Mouse (Mus musculus): Measurements from ENCODE around the gene Ndufa3. TPM values are rescaled to one million over a fixed set of nuclear protein-coding genes. Genes with fewer than 3 reads are reported as not detected.
"Not testable (repeated sequence)": the region's sequence is repeated elsewhere in the genome, so short reads cannot be mapped to it uniquely, and the experiment has no call there.

Gene Ndufa3
- 458 and 526 TPM in 2 replicates for polyA plus RNA-seq (2015; fragmentation: Nextera tagmentation; extraction: Ambion mirVana)

GRCm38 (mm10) chr7:3617242-3617995 is at the start of gene Ndufa3:
TSS of gene Ndufa3 (plus strand) at chr7:3617373.
- peak within 1 kb of the TSS; percentile 68 for H3K9ac ChIP-seq
- ATAC-seq (replicated peaks), result peak; percentile 96
- peak within 1 kb of the TSS; percentile 58 for H3K4me2 ChIP-seq
- no peaks in the 10 kb centered on the region for H3K9me3 ChIP-seq
- H3K4me3 ChIP-seq, result peak within 1 kb of the TSS; percentile 68
- whole genome bisulfite sequencing, result 2% methylated on average over 32 of the region's 32 CpGs
- peak within 1 kb of the TSS; percentile 76 for H3K27ac ChIP-seq
- H3K36me3 ChIP-seq (replicated peaks), result peaks cover 12% of the 10 kb centered on the region; the same call in 1 of the 2 replicates
- no peaks in the 10 kb centered on the region for H3K27me3 ChIP-seq (replicated peaks)
- H3K4me1 ChIP-seq, result peaks cover 21% of the 10 kb centered on the region

GRCm38 (mm10) chr7:3569725-3570124 is 47.4 kb upstream of the Ndufa3 start:
- no peaks in the 10 kb centered on the region for H3K27me3 ChIP-seq (replicated peaks)
- 70% methylated on average over 6 of the region's 6 CpGs for WGBS
- H3K9ac ChIP-seq, result no peak overlapping the region
- no peak overlapping the region for H3K4me2 ChIP-seq
- H3K36me3 ChIP-seq (replicated peaks), result no peaks in the 10 kb centered on the region
- H3K9me3 ChIP-seq, result no peaks in the 10 kb centered on the region
- no peaks in the 10 kb centered on the region for H3K4me1 ChIP-seq
- H3K4me3 ChIP-seq, result no peak overlapping the region
- H3K27ac ChIP-seq, result no peak overlapping the region
- no peak for ATAC-seq (replicated peaks)

GRCm38 (mm10) chr7:3570580-3570979 is 46.6 kb upstream of the Ndufa3 start:
- not testable (repeated sequence) for H3K36me3 ChIP-seq (replicated peaks); H3K9ac ChIP-seq; H3K4me2 ChIP-seq; H3K4me3 ChIP-seq; H3K27me3 ChIP-seq (replicated peaks); H3K9me3 ChIP-seq; H3K27ac ChIP-seq; H3K4me1 ChIP-seq; ATAC-seq (replicated peaks)
- 93% methylated on average over 3 of the region's 3 CpGs for WGBS

DNA sequence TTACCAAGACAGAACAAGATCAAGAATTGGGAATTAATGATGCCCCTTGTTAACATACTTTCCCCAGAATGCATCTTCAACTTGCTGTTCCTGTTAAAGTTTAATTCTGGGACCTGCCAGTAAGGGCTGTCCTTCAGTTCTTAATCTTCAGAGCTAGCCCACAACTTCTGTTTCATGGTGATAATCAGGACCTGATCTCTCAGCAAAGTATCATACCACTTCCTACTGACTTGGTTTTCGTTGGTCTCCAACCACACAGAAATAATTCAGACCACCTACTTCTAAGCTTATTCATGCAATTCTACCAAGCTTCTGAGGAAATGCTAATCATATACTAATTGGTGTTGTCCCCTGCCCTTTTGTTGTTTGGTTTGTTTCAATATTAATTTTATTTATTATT is 45.3 kb upstream of the Ndufa3 start:
- H3K36me3 ChIP-seq (replicated peaks), result no peaks in the 10 kb centered on the region
- H3K4me3 ChIP-seq, result no peak overlapping the region
- no peak for ATAC-seq (replicated peaks)
- WGBS, result 71% methylated on average over 1 of the region's 1 CpGs
- H3K27me3 ChIP-seq (replicated peaks), result no peaks in the 10 kb centered on the region
- no peaks in the 10 kb centered on the region for H3K4me1 ChIP-seq
- H3K9me3 ChIP-seq, result no peaks in the 10 kb centered on the region
- no peak overlapping the region for H3K27ac ChIP-seq
- H3K9ac ChIP-seq, result no peak overlapping the region
- no peak overlapping the region for H3K4me2 ChIP-seq

DNA sequence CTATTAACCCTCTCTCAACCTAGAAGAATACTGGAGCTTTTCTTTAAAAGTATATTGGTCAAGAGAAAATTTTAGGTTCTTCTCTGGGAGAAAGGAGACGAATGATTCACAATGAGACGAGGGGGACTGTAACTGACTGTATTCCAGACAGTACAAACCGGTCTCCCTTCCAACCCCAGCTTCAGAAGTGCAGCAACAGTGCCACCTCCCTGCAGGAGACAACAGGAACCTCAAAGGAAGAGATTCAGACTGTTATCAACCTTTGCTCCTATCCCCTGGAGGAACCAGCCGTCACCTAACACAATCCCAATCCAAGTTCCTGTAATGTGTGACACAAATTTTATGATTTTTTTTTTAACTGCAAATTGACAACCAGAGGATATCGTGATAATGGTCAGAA is 43.0 kb upstream of the Ndufa3 start:
- WGBS, result 62% methylated on average over 5 of the region's 5 CpGs
- H3K9ac ChIP-seq, result no peak overlapping the region
- ATAC-seq (replicated peaks), result no peak

GRCm38 (mm10) chr7:3576354-3577124 is 40.6 kb upstream of the Ndufa3 start:
- Histone ChIP-seq H3K27ac (no peak overlapping the region), H3K4me3 (no peak overlapping the region), H3K9ac (no peak overlapping the region), H3K4me2 (no peak overlapping the region), H3K27me3 (replicated peaks) (no peaks in the 10 kb centered on the region), H3K36me3 (replicated peaks) (no peaks in the 10 kb centered on the region), H3K4me1 (no peaks in the 10 kb centered on the region), H3K9me3 (no peaks in the 10 kb centered on the region)
- ATAC-seq (replicated peaks), result no peak
- WGBS, result 80% methylated on average over 5 of the region's 5 CpGs

More for the DNA sequence above, 43.0 kb upstream of the Ndufa3 start:
- Histone ChIP-seq H3K9me3 (no peaks in the 10 kb centered on the region), H3K4me3 (no peak overlapping the region), H3K4me2 (no peak overlapping the region), H3K27me3 (replicated peaks) (no peaks in the 10 kb centered on the region), H3K36me3 (replicated peaks) (no peaks in the 10 kb centered on the region), H3K4me1 (no peaks in the 10 kb centered on the region), H3K27ac (no peak overlapping the region)

DNA sequence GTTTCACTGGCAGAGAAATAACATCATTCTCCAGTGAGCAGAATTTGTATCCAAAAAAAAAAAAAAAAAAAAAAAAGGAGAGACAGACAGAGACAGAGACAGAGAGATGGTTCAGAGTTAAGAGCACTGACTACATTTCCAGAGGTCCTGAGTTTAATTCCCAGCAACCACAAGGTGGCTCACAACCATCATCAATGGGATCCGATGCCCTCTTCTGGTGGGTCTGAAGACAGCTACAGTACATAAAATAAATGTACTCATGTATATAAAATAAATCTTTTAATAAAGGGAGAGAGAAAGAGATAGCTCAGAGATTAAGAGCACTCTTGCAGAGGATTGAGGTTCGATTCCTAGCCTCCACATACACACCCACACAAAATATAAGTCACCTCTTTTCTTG is 39.0 kb upstream of the Ndufa3 start:
- no peaks in the 10 kb centered on the region for H3K9me3 ChIP-seq
- no peak overlapping the region for H3K4me2 ChIP-seq
- WGBS, result 78% methylated on average over 2 of the region's 2 CpGs

GRCm38 (mm10) chr7:3578952-3579546 is 38.1 kb upstream of the Ndufa3 start:
- Histone ChIP-seq H3K9me3 (no peaks in the 10 kb centered on the region), H3K27me3 (replicated peaks) (no peaks in the 10 kb centered on the region), H3K9ac (no peak overlapping the region), H3K4me1 (no peaks in the 10 kb centered on the region), H3K27ac (no peak overlapping the region), H3K4me2 (no peak overlapping the region), H3K36me3 (replicated peaks) (no peaks in the 10 kb centered on the region), H3K4me3 (no peak overlapping the region)
- WGBS, result 68% methylated on average over 6 of the region's 6 CpGs
- no peak for ATAC-seq (replicated peaks)

More for the DNA sequence above, 39.0 kb upstream of the Ndufa3 start:
- H3K27me3 ChIP-seq (replicated peaks), result no peaks in the 10 kb centered on the region
- no peak overlapping the region for H3K9ac ChIP-seq
- ATAC-seq (replicated peaks), result no peak
- no peaks in the 10 kb centered on the region for H3K36me3 ChIP-seq (replicated peaks)
- no peak overlapping the region for H3K4me3 ChIP-seq
- H3K4me1 ChIP-seq, result no peaks in the 10 kb centered on the region
- H3K27ac ChIP-seq, result no peak overlapping the region

GRCm38 (mm10) chr7:3580029-3580428 is 37.1 kb upstream of the Ndufa3 start:
- no peak for ATAC-seq (replicated peaks)
- Histone ChIP-seq H3K27me3 (replicated peaks) (no peaks in the 10 kb centered on the region), H3K4me1 (no peaks in the 10 kb centered on the region), H3K27ac (no peak overlapping the region), H3K36me3 (replicated peaks) (no peaks in the 10 kb centered on the region), H3K4me3 (no peak overlapping the region), H3K9ac (no peak overlapping the region), H3K9me3 (no peaks in the 10 kb centered on the region), H3K4me2 (no peak overlapping the region)
- 68% methylated on average over 2 of the region's 2 CpGs for WGBS

- no peaks in the 10 kb centered on the region for H3K36me3 ChIP-seq (replicated peaks)
- no peak for ATAC-seq (replicated peaks)
- H3K4me2 ChIP-seq, result no peak overlapping the region
- WGBS, result 19% methylated on average over 6 of the region's 6 CpGs
- H3K9me3 ChIP-seq, result no peaks in the 10 kb centered on the region
- no peaks in the 10 kb centered on the region for H3K4me1 ChIP-seq
- no peak overlapping the region for H3K9ac ChIP-seq
- H3K27ac ChIP-seq, result no peak overlapping the region
- H3K27me3 ChIP-seq (replicated peaks), result no peaks in the 10 kb centered on the region
- no peak overlapping the region for H3K4me3 ChIP-seq
These were observed 31.4 kb upstream of the Ndufa3 start for GRCm38 (mm10) chr7:3585763-3586162.

- no peaks in the 10 kb centered on the region for H3K27me3 ChIP-seq (replicated peaks)
- WGBS, result 5% methylated on average over 5 of the region's 5 CpGs
- H3K27ac ChIP-seq, result no peak overlapping the region
- no peaks in the 10 kb centered on the region for H3K9me3 ChIP-seq
- H3K9ac ChIP-seq, result no peak overlapping the region
- no peak overlapping the region for H3K4me2 ChIP-seq
- H3K4me1 ChIP-seq, result no peaks in the 10 kb centered on the region
- no peak overlapping the region for H3K4me3 ChIP-seq
- no peak for ATAC-seq (replicated peaks)
- no peaks in the 10 kb centered on the region for H3K36me3 ChIP-seq (replicated peaks)
These were observed 30.9 kb upstream of the Ndufa3 start for GRCm38 (mm10) chr7:3586255-3586654.

DNA sequence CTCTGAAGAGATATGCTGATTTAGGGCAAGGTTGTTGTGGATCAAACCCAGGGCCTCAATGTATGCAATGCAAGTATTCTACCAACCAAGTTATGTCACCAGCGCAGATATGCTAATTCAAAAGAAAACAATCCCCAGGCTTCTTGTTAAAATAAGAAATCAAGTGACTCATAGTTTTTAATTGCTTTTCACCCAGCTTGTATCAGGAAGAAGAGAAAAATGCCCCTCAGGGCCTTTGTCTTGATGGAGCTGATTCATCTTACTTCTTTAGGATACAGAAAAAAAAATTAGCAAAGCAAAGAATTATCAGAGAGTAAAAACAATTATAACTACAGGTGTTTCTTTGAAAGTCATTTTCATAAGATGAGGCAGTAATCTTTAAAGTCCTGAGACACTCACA is 29.9 kb upstream of the Ndufa3 start:
- Histone ChIP-seq H3K4me1 (no peaks in the 10 kb centered on the region), H3K9me3 (no peaks in the 10 kb centered on the region), H3K27me3 (replicated peaks) (no peaks in the 10 kb centered on the region), H3K36me3 (replicated peaks) (no peaks in the 10 kb centered on the region), H3K4me2 (no peak overlapping the region), H3K27ac (no peak overlapping the region), H3K4me3 (no peak overlapping the region), H3K9ac (no peak overlapping the region)
- ATAC-seq (replicated peaks), result no peak
- 83% methylated on average over 1 of the region's 1 CpGs for WGBS

Measured in midbrain, embryonic 15.5 days (tissue).